In the genomic region with DNA sequence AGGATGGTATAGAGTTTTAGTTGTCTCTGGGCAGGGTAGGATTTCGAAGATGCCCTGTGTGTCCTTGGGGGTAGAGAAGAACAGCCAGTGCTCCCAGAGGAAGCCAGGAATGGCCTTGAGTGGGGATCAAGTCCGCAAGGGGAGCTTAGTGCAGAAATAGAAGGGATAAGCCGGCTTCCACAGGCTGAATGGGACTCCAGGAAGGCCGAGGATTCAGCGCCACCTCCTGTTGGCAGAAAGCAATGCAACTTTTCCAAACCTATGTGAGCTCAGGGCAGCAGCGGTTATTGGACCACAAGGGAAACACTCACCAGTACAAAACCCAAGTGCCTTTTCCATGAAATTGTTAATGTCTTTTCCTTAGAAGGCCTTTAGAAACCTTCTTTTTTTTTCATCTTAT, we compare ENCODE assay signal across 8 mouse cellular contexts. TPM values are rescaled to one million over a fixed set of nuclear protein-coding genes. Genes with fewer than 3 reads are reported as not detected.
DNase-seq lines count a peak whose midpoint lies in the region; ATAC-seq and TF ChIP-seq lines count a peak whose summit lies in the region.
"Had no signal": no experiment of that assay in that cellular context is flagged by ENCODE, and none has a peak within 500 bp of the region (broad histone marks: within the 10 kb centered on the region; RNA-seq: fewer than 3 reads in every experiment).

No protein-coding gene starts in this region.

- H3K9me3 ChIP-seq in forebrain, postnatal 0 days (ENCODE audit: low read length), result no peaks in the 10 kb centered on the region
- H3K9me3 ChIP-seq in hindbrain, embryonic 13.5 days, result no peaks in the 10 kb centered on the region
- H3K9me3 ChIP-seq: limb, embryonic 12.5 days had no signal

- no peak overlapping the region for H3K9ac ChIP-seq in forebrain, postnatal 0 days
- H3K9ac ChIP-seq in hindbrain, embryonic 13.5 days, result no peak overlapping the region; the same call in 1 of the 2 replicates
- H3K9ac ChIP-seq: limb, embryonic 12.5 days had no signal

- no peak overlapping the region for H3K27ac ChIP-seq in forebrain, postnatal 0 days (ENCODE audit: low read depth, low read length)
- H3K27ac ChIP-seq in hindbrain, embryonic 13.5 days, result no peak overlapping the region
- H3K27ac ChIP-seq: limb, embryonic 12.5 days had no signal

- peak; percentile 73 for ATAC-seq in forebrain, postnatal 0 days
- 0 out of 2 replicates have a peak, but pooled peaks have one; percentile 38 for ATAC-seq in hindbrain, embryonic 13.5 days (ENCODE audit: low FRiP score)

- H3K36me3 ChIP-seq in forebrain, postnatal 0 days (ENCODE audit: insufficient read depth), result no peaks in the 10 kb centered on the region
- no peaks in the 10 kb centered on the region for H3K36me3 ChIP-seq in hindbrain, embryonic 13.5 days
- H3K36me3 ChIP-seq: limb, embryonic 12.5 days had no signal

- DNase-seq in WW6 (ENCODE audit: low read depth, low spot score), result peak; percentile 29
- DNase-seq in cerebellum, adult 11-12 months, result peak; percentile 38
- DNase-seq in forebrain, postnatal 0 days, result peak; percentile 90
- peak; percentile 70 for DNase-seq in layer of hippocampus, adult 9-11 months
- DNase-seq in lung, postnatal 36 days, result peak; percentile 78
- peak; percentile 66 to 80 for DNase-seq in right cerebral cortex, postnatal 36 days (ENCODE audit: low spot score in 2 of 2)

- H3K4me1 ChIP-seq in forebrain, postnatal 0 days (ENCODE audit: insufficient read depth), result 0 out of 2 replicates have a peak, but pooled peaks cover 5% of the 10 kb centered on the region
- peaks cover 12% of the 10 kb centered on the region for H3K4me1 ChIP-seq in hindbrain, embryonic 13.5 days (replicated peaks)

- no peaks in the 10 kb centered on the region for H3K27me3 ChIP-seq in forebrain, postnatal 0 days (ENCODE audit: insufficient read depth, low read length)
- peaks cover 21% of the 10 kb centered on the region for H3K27me3 ChIP-seq in hindbrain, embryonic 13.5 days

- 6% methylated on average over 6 of the region's 6 CpGs for WGBS in forebrain, postnatal 0 days
- WGBS in hindbrain, embryonic 13.5 days, result 12% methylated on average over 6 of the region's 6 CpGs

- H3K4me2 ChIP-seq in forebrain, postnatal 0 days (ENCODE audit: low read depth), result no peak overlapping the region
- no peak overlapping the region for H3K4me2 ChIP-seq in hindbrain, embryonic 13.5 days
- H3K4me2 ChIP-seq: limb, embryonic 12.5 days had no signal

- TF ChIP-seq CTCF in forebrain, postnatal 0 days (IDR thresholded peaks at IDR 0.05; ENCODE audit: low read depth), result peak; percentile 95

- H3K4me3 ChIP-seq in forebrain, postnatal 0 days (ENCODE audit: low read depth, low read length), result no peak overlapping the region
- no peak overlapping the region for H3K4me3 ChIP-seq in hindbrain, embryonic 13.5 days
- H3K4me3 ChIP-seq: limb, embryonic 12.5 days had no signal

RNA-seq across cellular contexts. Expression of gene Sntg2, which starts 3.4 kb away (rescaled TPM):
- 5.1 and 7.1 TPM in 2 replicates for total RNA-seq in forebrain, postnatal 0 days (2014; rRNA removed)
- polyA plus RNA-seq in forebrain, postnatal 0 days (2015; fragmentation: Nextera tagmentation; extraction: Ambion mirVana), result 2.9 and 4.6 TPM in 2 replicates
- polyA plus RNA-seq in hindbrain, embryonic 13.5 days (2015; fragmentation: Nextera tagmentation; extraction: Ambion mirVana), result 1.4 and 1.8 TPM in 2 replicates

Comparison
In these comparisons a context has a peak if more than half of its experiments do, and no peak if none do; other contexts are left out.
1. DNase-seq: peak in every context shown above with its lines; median percentile 90 in forebrain, postnatal 0 days; 78 in lung, postnatal 36 days; 73 in right cerebral cortex, postnatal 36 days; 70 in layer of hippocampus, adult 9-11 months; 38 in cerebellum, adult 11-12 months; 29 in WW6.